10 mouse cellular contexts compared by ENCODE assay signal in the genomic region with DNA sequence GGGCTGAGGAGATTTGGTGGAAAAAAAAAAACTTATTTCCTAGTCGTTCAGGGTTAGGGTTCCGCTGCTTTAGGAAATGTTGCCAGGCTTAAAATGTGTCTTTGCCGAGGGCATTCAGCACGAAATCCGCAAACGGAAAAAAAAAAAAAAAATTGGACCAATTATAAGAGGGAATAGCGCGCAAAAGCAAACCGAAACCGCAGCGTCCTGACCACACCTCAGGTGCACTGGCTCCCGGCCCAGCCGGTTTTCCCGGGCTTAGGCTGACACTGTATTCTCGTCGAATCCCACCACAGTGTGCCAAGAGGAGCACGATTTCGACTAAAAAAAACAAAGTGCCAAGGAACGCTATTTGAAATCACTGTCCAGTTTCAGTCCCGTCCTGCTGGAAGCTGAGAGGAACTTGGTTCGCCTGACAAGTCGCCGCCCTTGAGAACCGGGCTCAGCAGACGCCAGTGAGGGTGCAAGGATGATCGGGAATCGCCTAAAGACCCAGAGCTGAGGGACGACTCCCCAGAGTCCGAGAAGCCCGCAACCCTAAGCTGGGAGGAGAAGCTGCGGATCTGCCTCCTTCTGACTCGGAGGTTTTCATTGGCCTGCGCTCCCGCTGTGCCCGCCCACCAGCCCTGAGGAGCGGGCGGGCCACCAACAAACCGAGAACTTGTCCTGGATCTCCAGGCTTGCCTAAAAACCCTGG. TPM values are rescaled to one million over a fixed set of nuclear protein-coding genes. Genes with fewer than 3 reads are reported as not detected.
A peak's percentile ranks its signal among the peaks of the same experiment; 100 is the strongest.
DNase-seq lines count a peak whose midpoint lies in the region; ATAC-seq lines count a peak whose summit lies in the region.
"Not testable (repeated sequence)": the region's sequence is repeated elsewhere in the genome, so short reads cannot be mapped to it uniquely, and the experiment has no call there.
"Had no signal": no experiment of that assay in that cellular context is flagged by ENCODE, and none has a peak within 500 bp of the region (broad histone marks: within the 10 kb centered on the region; RNA-seq: fewer than 3 reads in every experiment).

No protein-coding gene starts in this region.

- peak; percentile 42 for ATAC-seq in common myeloid progenitor, adult 5-6 weeks (replicated peaks; ENCODE audit: low read depth, poor library complexity, severe bottlenecking)
- ATAC-seq in forebrain, embryonic 15.5 days (replicated peaks) = peak; percentile 74
- peak; percentile 86 for ATAC-seq in kidney, embryonic 15.5 days (replicated peaks; ENCODE audit: low FRiP score)
- not testable (repeated sequence) for ATAC-seq in liver, embryonic 15.5 days (ENCODE audit: insufficient read depth)
- peak; percentile 65 for ATAC-seq in midbrain, embryonic 13.5 days

- peak; percentile 2 for DNase-seq in CD4-positive helper T cell, adult 2 months (ENCODE audit: low read depth, low spot score)
- peak; percentile 15 for DNase-seq in hindbrain, embryonic 10.5 days (ENCODE audit: low spot score)
- DNase-seq in retina, postnatal 1 day = peak; percentile 23

- H3K27me3 ChIP-seq in forebrain, embryonic 15.5 days; hindbrain, embryonic 10.5 days (ENCODE audit: insufficient read depth, poor library complexity, severe bottlenecking); kidney, embryonic 15.5 days; liver, embryonic 15.5 days; midbrain, embryonic 13.5 days: not testable (repeated sequence)

- H3K9ac ChIP-seq in forebrain, embryonic 15.5 days (replicated peaks); kidney, embryonic 15.5 days; liver, embryonic 15.5 days; midbrain, embryonic 13.5 days (replicated peaks): not testable (repeated sequence)

- not testable (repeated sequence) for H3K36me3 ChIP-seq in forebrain, embryonic 15.5 days; hindbrain, embryonic 10.5 days; kidney, embryonic 15.5 days; liver, embryonic 15.5 days (replicated peaks); midbrain, embryonic 13.5 days

- not testable (repeated sequence) for H3K4me1 ChIP-seq in forebrain, embryonic 15.5 days; hindbrain, embryonic 10.5 days (replicated peaks); kidney, embryonic 15.5 days; liver, embryonic 15.5 days (replicated peaks); midbrain, embryonic 13.5 days (replicated peaks)

- not testable (repeated sequence) for H3K27ac ChIP-seq in forebrain, embryonic 15.5 days (replicated peaks); hindbrain, embryonic 10.5 days; kidney, embryonic 15.5 days; liver, embryonic 15.5 days (replicated peaks); midbrain, embryonic 13.5 days

- H3K9me3 ChIP-seq in forebrain, embryonic 15.5 days; hindbrain, embryonic 10.5 days; kidney, embryonic 15.5 days (replicated peaks); liver, embryonic 15.5 days (replicated peaks); midbrain, embryonic 13.5 days: not testable (repeated sequence)

- H3K4me3 ChIP-seq in forebrain, embryonic 15.5 days = 0 out of 2 replicates have a peak overlapping the region, but pooled peaks have one; percentile 9
- 0 out of 2 replicates have a peak overlapping the region, but pooled peaks have one; percentile 21 for H3K4me3 ChIP-seq in hindbrain, embryonic 10.5 days
- peak overlapping the region; percentile 24 for H3K4me3 ChIP-seq in kidney, embryonic 15.5 days (replicated peaks)
- peak overlapping the region; percentile 21; the same call in 1 of the 2 replicates for H3K4me3 ChIP-seq in liver, embryonic 15.5 days (replicated peaks)
- H3K4me3 ChIP-seq in midbrain, embryonic 13.5 days (replicated peaks) = not testable (repeated sequence)

- 0% methylated on average over 26 of the region's 38 CpGs for WGBS in forebrain, embryonic 15.5 days
- under 1% methylated on average over 27 of the region's 38 CpGs for WGBS in hindbrain, embryonic 10.5 days
- WGBS in kidney, embryonic 15.5 days = 2% methylated on average over 26 of the region's 38 CpGs
- under 1% methylated on average over 26 of the region's 38 CpGs for WGBS in liver, embryonic 15.5 days (ENCODE audit: insufficient replicate concordance)
- under 1% methylated on average over 25 of the region's 38 CpGs for WGBS in midbrain, embryonic 13.5 days

- H3K4me2 ChIP-seq in forebrain, embryonic 15.5 days (replicated peaks) = peak overlapping the region; percentile 22; the same call in 1 of the 2 replicates
- peak overlapping the region; percentile 50 for H3K4me2 ChIP-seq in kidney, embryonic 15.5 days
- peak overlapping the region; percentile 33 for H3K4me2 ChIP-seq in liver, embryonic 15.5 days
- 0 out of 2 replicates have a peak overlapping the region, but pooled peaks have one; percentile 9 for H3K4me2 ChIP-seq in midbrain, embryonic 13.5 days (replicated peaks)

RNA-seq across cellular contexts. Expression of gene Gm20767, which starts 43.7 kb away (rescaled TPM):
- not detected in 2 replicates for total RNA-seq in common myeloid progenitor, adult 5-6 weeks (2017)
- not detected in 2 replicates for polyA plus RNA-seq in forebrain, embryonic 15.5 days (2015; fragmentation: Nextera tagmentation; extraction: Ambion mirVana)
- polyA plus RNA-seq in hindbrain, embryonic 10.5 days (2016; fragmentation: Nextera tagmentation; extraction: Ambion mirVana) = not detected in 2 replicates
- polyA plus RNA-seq in kidney, embryonic 15.5 days (2015; fragmentation: Nextera tagmentation; extraction: Ambion mirVana) = not detected in 2 replicates
- not detected in 2 replicates for polyA plus RNA-seq in liver, embryonic 15.5 days (2015; fragmentation: Nextera tagmentation; extraction: Ambion mirVana)
- polyA plus RNA-seq in midbrain, embryonic 13.5 days (2015; fragmentation: Nextera tagmentation; extraction: Ambion mirVana) = not detected in 2 replicates
- total RNA-seq: gastrocnemius, adult 8-10 months; layer of hippocampus, postnatal 25 days had no signal

RNA-seq across cellular contexts. Expression of gene Gm21188, which starts 44.4 kb away (rescaled TPM):
- total RNA-seq in common myeloid progenitor, adult 5-6 weeks (2017) = 1.7 and 2.2 TPM in 2 replicates
- 0.27 TPM in 1 of 2 replicates, not detected in the other for polyA plus RNA-seq in forebrain, embryonic 15.5 days (2015; fragmentation: Nextera tagmentation; extraction: Ambion mirVana)
- not detected in 2 replicates for polyA plus RNA-seq in hindbrain, embryonic 10.5 days (2016; fragmentation: Nextera tagmentation; extraction: Ambion mirVana)
- 0.12 TPM in 1 of 2 replicates, not detected in the other for polyA plus RNA-seq in kidney, embryonic 15.5 days (2015; fragmentation: Nextera tagmentation; extraction: Ambion mirVana)
- 0.35 and 0.43 TPM in 2 replicates for polyA plus RNA-seq in liver, embryonic 15.5 days (2015; fragmentation: Nextera tagmentation; extraction: Ambion mirVana)
- not detected in 2 replicates for polyA plus RNA-seq in midbrain, embryonic 13.5 days (2015; fragmentation: Nextera tagmentation; extraction: Ambion mirVana)
- total RNA-seq: layer of hippocampus, postnatal 25 days had no signal
